Mouse (Mus musculus) forebrain, embryonic 16.5 days (tissue): ENCODE data around the gene Dclre1b. TPM values are rescaled to one million over a fixed set of nuclear protein-coding genes. Genes with fewer than 3 reads are reported as not detected.
"Not testable (repeated sequence)": the region's sequence is repeated elsewhere in the genome, so short reads cannot be mapped to it uniquely, and the experiment has no call there.

ENCODE experiments used
- ATAC-seq: fragments of 200-750 bp; cut with Nextera tagmentation; 2 replicates; pipeline ENCODE4 v1.8.0; 2017; ENCODE audit warnings: mild to moderate bottlenecking, moderate library complexity
- H3K27ac ChIP-seq: fragments of 300-500 bp; sonication (generic); 2 replicates; pipeline ENCODE4 v1.5.1; 2014; ENCODE audit warnings: low read length, control low read depth
- H3K27me3 ChIP-seq: fragments of 300-500 bp; sonication (generic); replicated peaks from 2 replicates; pipeline ENCODE4 v1.6.1; 2014; ENCODE audit warnings: low read length; ENCODE audit not compliant: control insufficient read depth, insufficient read depth
- H3K36me3 ChIP-seq: fragments of 300-500 bp; sonication (generic); 2 replicates; pipeline ENCODE4 v1.6.1; 2014; ENCODE audit not compliant: control insufficient read depth, insufficient read depth
- H3K4me1 ChIP-seq: fragments of 300-500 bp; sonication (generic); replicated peaks from 2 replicates; pipeline ENCODE4 v1.6.1; 2014; ENCODE audit warnings: low read length; ENCODE audit not compliant: control insufficient read depth, insufficient read depth
- H3K4me2 ChIP-seq: fragments of 300-500 bp; sonication (generic); 2 replicates; pipeline ENCODE4 v1.6.1; 2014; ENCODE audit warnings: mild to moderate bottlenecking, low read length, control low read depth
- H3K4me3 ChIP-seq: fragments of 300-500 bp; sonication (generic); replicated peaks from 2 replicates; pipeline ENCODE4 v1.5.1; 2014; ENCODE audit warnings: mild to moderate bottlenecking, low read length, control low read depth
- H3K9ac ChIP-seq: fragments of 300-500 bp; sonication (generic); replicated peaks from 2 replicates; pipeline ENCODE4 v1.6.1; 2014; ENCODE audit warnings: low read depth, low read length, control low read depth
- H3K9me3 ChIP-seq: fragments of 300-500 bp; sonication (generic); 2 replicates; pipeline ENCODE4 v1.6.1; 2016; ENCODE audit warnings: low read length; ENCODE audit not compliant: control insufficient read depth
- WGBS: fragments of 180-500 bp; shearing (Covaris S2); extraction: QIAGEN DNeasy Blood & Tissue Kit; methylation state at CpG from one replicate; pipeline ENCODE4 v1.1.7; 2014; 5-methylcytosine and 5-hydroxymethylcytosine counted together
- polyA plus RNA-seq: library from polyadenylated mRNA; unstranded; fragments of >200 nt; fragmentation: Nextera tagmentation; extraction: Ambion mirVana; gene quantifications from 2 replicates; pipeline ENCODE4 v1.2.1, GENCODE M21; 2015

Dclre1b gene
- polyA plus RNA-seq, 1 experiment from 2014 or later, result 26.2 TPM

- H3K27ac ChIP-seq, result no peak overlapping the region
- H3K4me2 ChIP-seq, result no peak overlapping the region
- H3K27me3 ChIP-seq, result no peaks in the 10 kb centered on the region; the same call in 1 of the 2 replicates
- H3K4me3 ChIP-seq, result no peak overlapping the region
- peaks cover 23% of the 10 kb centered on the region for H3K4me1 ChIP-seq
- H3K9ac ChIP-seq, result no peak overlapping the region
- H3K36me3 ChIP-seq, result no peaks in the 10 kb centered on the region
- H3K9me3 ChIP-seq, result no peaks in the 10 kb centered on the region
- ATAC-seq, result no peak
- WGBS, result 81% methylated on average over 1 of the region's 1 CpGs
These were observed 16.7 kb downstream of the Dclre1b start for GRCm38 (mm10) chr3:103792566-103792965.

GRCm38 (mm10) chr3:103792111-103792406 is 17.2 kb downstream of the Dclre1b start:
- not testable (repeated sequence) for H3K36me3 ChIP-seq

GRCm38 (mm10) chr3:103791230-103792110 is 17.8 kb downstream of the Dclre1b start, which contains the start of gene Hipk1:
Gene Hipk1, minus strand, starts transcription at chr3:103791563.
- Histone ChIP-seq H3K27ac (peak within 1 kb of the TSS; percentile 83), H3K36me3 (no peaks in the 10 kb centered on the region), H3K9me3 (no peaks in the 10 kb centered on the region), H3K4me2 (peak within 1 kb of the TSS; percentile 95), H3K9ac (peak within 1 kb of the TSS; percentile 91), H3K27me3 (no peaks in the 10 kb centered on the region; the same call in 1 of the 2 replicates), H3K4me3 (peak within 1 kb of the TSS; percentile 84), H3K4me1 (peaks cover 23% of the 10 kb centered on the region)
- ATAC-seq, result peak; percentile 97
- 11% methylated on average over 43 of the region's 49 CpGs for WGBS

More at GRCm38 (mm10) chr3:103792111-103792406, 17.2 kb downstream of the Dclre1b start:
- not testable (repeated sequence) for H3K27me3 ChIP-seq, H3K27ac ChIP-seq, H3K9me3 ChIP-seq, ATAC-seq, H3K9ac ChIP-seq, H3K4me3 ChIP-seq
- 87% methylated on average over 5 of the region's 5 CpGs for WGBS
- peaks cover 23% of the 10 kb centered on the region for H3K4me1 ChIP-seq
- H3K4me2 ChIP-seq, result peak overlapping the region; percentile 72

- Histone ChIP-seq H3K27me3 (no peaks in the 10 kb centered on the region; the same call in 1 of the 2 replicates), H3K9me3 (no peaks in the 10 kb centered on the region), H3K4me2 (peak overlapping the region; percentile 95), H3K4me3 (peak overlapping the region; percentile 84), H3K4me1 (peaks cover 23% of the 10 kb centered on the region), H3K9ac (peak overlapping the region; percentile 91), H3K36me3 (no peaks in the 10 kb centered on the region), H3K27ac (peak overlapping the region; percentile 83)
- WGBS, result under 1% methylated on average over 39 of the region's 61 CpGs
- ATAC-seq, result peak; percentile 78
These were observed 18.7 kb downstream of the Dclre1b start for GRCm38 (mm10) chr3:103790346-103791145.

- Histone ChIP-seq H3K36me3 (no peaks in the 10 kb centered on the region), H3K9me3 (no peaks in the 10 kb centered on the region), H3K9ac (peak overlapping the region; percentile 91), H3K4me3 (peak overlapping the region; percentile 84), H3K27me3 (no peaks in the 10 kb centered on the region; the same call in 1 of the 2 replicates), H3K4me2 (peak overlapping the region; percentile 95), H3K27ac (peak overlapping the region; percentile 83; the same call in 1 of the 2 replicates), H3K4me1 (peaks cover 23% of the 10 kb centered on the region)
- 2% methylated on average over 14 of the region's 14 CpGs for WGBS
- ATAC-seq, result no peak
These were observed 19.3 kb downstream of the Dclre1b start for GRCm38 (mm10) chr3:103789891-103790345.

- H3K4me3 ChIP-seq, result no peak overlapping the region
These were observed 20.1 kb downstream of the Dclre1b start for GRCm38 (mm10) chr3:103789096-103789495.

GRCm38 (mm10) chr3:103787225-103787624 is 22.0 kb downstream of the Dclre1b start:
- Histone ChIP-seq H3K27ac (no peak overlapping the region), H3K4me3 (no peak overlapping the region), H3K9ac (no peak overlapping the region), H3K27me3 (no peaks in the 10 kb centered on the region), H3K4me2 (no peak overlapping the region), H3K9me3 (no peaks in the 10 kb centered on the region), H3K4me1 (peaks cover 23% of the 10 kb centered on the region), H3K36me3 (no peaks in the 10 kb centered on the region)
- no peak for ATAC-seq
- 67% methylated on average over 7 of the region's 7 CpGs for WGBS

More at GRCm38 (mm10) chr3:103789096-103789495, 20.1 kb downstream of the Dclre1b start:
- no peaks in the 10 kb centered on the region; the same call in 1 of the 2 replicates for H3K27me3 ChIP-seq
- no peak overlapping the region for H3K9ac ChIP-seq
- H3K4me1 ChIP-seq, result peaks cover 23% of the 10 kb centered on the region
- H3K27ac ChIP-seq, result no peak overlapping the region
- H3K9me3 ChIP-seq, result no peaks in the 10 kb centered on the region
- ATAC-seq, result no peak
- WGBS, result 86% methylated on average over 7 of the region's 7 CpGs
- peak overlapping the region; percentile 95; the same call in 1 of the 2 replicates for H3K4me2 ChIP-seq
- no peaks in the 10 kb centered on the region for H3K36me3 ChIP-seq

GRCm38 (mm10) chr3:103782844-103783609 is 26.2 kb downstream of the Dclre1b start:
- no peak for ATAC-seq
- Histone ChIP-seq H3K4me2 (no peak overlapping the region), H3K36me3 (no peaks in the 10 kb centered on the region), H3K27ac (no peak overlapping the region), H3K27me3 (no peaks in the 10 kb centered on the region), H3K4me3 (no peak overlapping the region), H3K9ac (no peak overlapping the region), H3K4me1 (peaks cover 3% of the 10 kb centered on the region), H3K9me3 (no peaks in the 10 kb centered on the region)
- WGBS, result 87% methylated on average over 4 of the region's 4 CpGs
